Mouse (Mus musculus): Measurements from ENCODE around the gene Aebp1. TPM values are rescaled to one million over a fixed set of nuclear protein-coding genes. Genes with fewer than 3 reads are reported as not detected.
A peak's percentile ranks its signal among the peaks of the same experiment; 100 is the strongest.

Aebp1 gene
- polyA plus RNA-seq, 1 experiment: 103 TPM

DNA sequence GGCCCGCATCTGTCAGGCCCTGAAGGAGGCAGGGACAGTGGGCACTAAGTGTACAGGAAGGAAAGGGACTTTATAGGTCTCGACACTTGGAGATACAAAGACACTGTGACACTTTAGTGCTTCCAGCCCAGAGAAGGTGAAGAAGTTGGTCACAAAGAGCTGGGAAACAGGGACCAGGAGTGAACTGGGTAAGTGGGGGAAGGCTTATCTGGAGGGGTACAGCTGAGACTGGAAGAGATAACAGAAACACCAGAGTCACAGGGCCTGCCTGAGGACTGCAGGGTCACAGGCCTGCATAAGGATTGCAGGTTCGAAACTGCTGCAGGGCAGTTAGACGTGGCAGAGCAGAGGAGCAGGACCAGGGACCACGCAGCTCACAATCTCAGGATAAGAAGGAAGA lies 33.8 kb upstream of the Aebp1 start:
- H3K4me2 ChIP-seq (ENCODE audit: low read depth): no peak overlapping the region
- no peaks in the 10 kb centered on the region for H3K79me2 ChIP-seq (ENCODE audit: control insufficient read depth, insufficient read depth)
- TF ChIP-seq USF1 (IDR thresholded peaks at IDR 0.05; ENCODE audit: low read depth) (no peak), REST (IDR thresholded peaks at IDR 0.05; ENCODE audit: insufficient read depth, insufficient read length) (no peak), TCF12 (IDR thresholded peaks at IDR 0.05; ENCODE audit: insufficient read depth, poor library complexity, severe bottlenecking) (no peak), MYOD1 (IDR thresholded peaks at IDR 0.05; ENCODE audit: control insufficient read depth in 1 of 3, insufficient read length in 2 of 3, low read depth in 2 of 3) (no peak), POLR2A (IDR thresholded peaks at IDR 0.05; ENCODE audit: insufficient read length, low read depth) (no peak), E2F4 (IDR thresholded peaks at IDR 0.05; ENCODE audit: insufficient read depth) (no peak), TCF3 (IDR thresholded peaks at IDR 0.05; ENCODE audit: insufficient read length, low read depth) (no peak), MAX (IDR thresholded peaks at IDR 0.05; ENCODE audit: low read depth) (no peak), SRF (IDR thresholded peaks at IDR 0.05; ENCODE audit: control insufficient read depth, insufficient read length, low read depth) (no peak), MYOG (IDR thresholded peaks at IDR 0.05; ENCODE audit: control insufficient read depth in 1 of 3, insufficient read depth in 1 of 3, insufficient read length in 2 of 3, low read depth in 2 of 3) (no peak), CEBPB (IDR thresholded peaks at IDR 0.05; ENCODE audit: insufficient read depth, poor library complexity, severe bottlenecking) (no peak), POLR2AphosphoS2 (IDR thresholded peaks at IDR 0.05; ENCODE audit: insufficient read length, low read depth) (no peak)
- H3ac ChIP-seq (ENCODE audit: control insufficient read depth, insufficient read length): no peak overlapping the region
- H3K27me3 ChIP-seq (ENCODE audit: control insufficient read depth, insufficient read depth, insufficient read length): no peaks in the 10 kb centered on the region
- H3K36me3 ChIP-seq (ENCODE audit: control insufficient read depth, insufficient read depth): no peaks in the 10 kb centered on the region
- H3K4me3 ChIP-seq: no peak overlapping the region

DNA sequence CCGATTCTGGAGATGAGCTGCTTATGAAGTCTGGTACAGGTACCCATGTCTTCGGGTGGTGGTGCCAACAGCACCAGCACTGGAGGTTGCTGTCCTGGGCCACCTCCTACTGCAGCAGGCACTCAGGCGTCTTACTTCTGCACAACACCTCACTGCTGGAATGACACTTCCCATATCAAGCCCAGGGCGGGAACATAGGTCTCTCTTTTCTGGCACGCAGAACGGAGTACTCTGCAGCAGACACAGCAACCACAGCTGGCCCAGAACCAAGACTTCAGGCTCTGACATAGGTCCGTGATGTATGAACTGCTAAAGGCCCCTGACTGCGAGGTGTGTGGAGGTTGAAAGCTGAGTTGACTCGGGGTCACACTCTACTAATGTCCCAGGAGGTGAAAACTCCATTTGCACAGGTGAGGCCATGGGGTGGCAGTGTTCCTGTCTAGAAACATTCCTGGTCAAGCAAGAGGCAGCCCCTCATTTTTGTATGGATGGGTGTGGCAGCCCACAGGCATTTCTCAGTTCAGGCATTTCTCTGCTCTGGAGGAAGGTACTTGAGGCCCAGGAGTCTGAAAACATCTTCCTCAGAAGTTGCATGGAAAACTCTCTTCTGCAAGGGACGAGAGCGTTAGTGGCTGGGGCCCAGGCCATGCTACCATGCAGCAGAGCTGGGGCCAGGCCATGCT lies 33.1 kb upstream of the Aebp1 start:
- Histone ChIP-seq H3K4me3 (no peak overlapping the region), H3K36me3 (ENCODE audit: control insufficient read depth, insufficient read depth) (no peaks in the 10 kb centered on the region), H3K27me3 (ENCODE audit: control insufficient read depth, insufficient read depth, insufficient read length) (no peaks in the 10 kb centered on the region), H3K79me2 (ENCODE audit: control insufficient read depth, insufficient read depth) (no peaks in the 10 kb centered on the region), H3K4me2 (ENCODE audit: low read depth) (no peak overlapping the region), H3ac (ENCODE audit: control insufficient read depth, insufficient read length) (no peak overlapping the region)
- TF ChIP-seq E2F4 (IDR thresholded peaks at IDR 0.05; ENCODE audit: insufficient read depth) (no peak), REST (IDR thresholded peaks at IDR 0.05; ENCODE audit: insufficient read depth, insufficient read length) (no peak), TCF3 (IDR thresholded peaks at IDR 0.05; ENCODE audit: insufficient read length, low read depth) (no peak), SRF (IDR thresholded peaks at IDR 0.05; ENCODE audit: control insufficient read depth, insufficient read length, low read depth) (no peak), MYOG (IDR thresholded peaks at IDR 0.05; ENCODE audit: control insufficient read depth in 1 of 3, insufficient read depth in 1 of 3, insufficient read length in 2 of 3, low read depth in 2 of 3) (no peak), MAX (IDR thresholded peaks at IDR 0.05; ENCODE audit: low read depth) (no peak)

DNA sequence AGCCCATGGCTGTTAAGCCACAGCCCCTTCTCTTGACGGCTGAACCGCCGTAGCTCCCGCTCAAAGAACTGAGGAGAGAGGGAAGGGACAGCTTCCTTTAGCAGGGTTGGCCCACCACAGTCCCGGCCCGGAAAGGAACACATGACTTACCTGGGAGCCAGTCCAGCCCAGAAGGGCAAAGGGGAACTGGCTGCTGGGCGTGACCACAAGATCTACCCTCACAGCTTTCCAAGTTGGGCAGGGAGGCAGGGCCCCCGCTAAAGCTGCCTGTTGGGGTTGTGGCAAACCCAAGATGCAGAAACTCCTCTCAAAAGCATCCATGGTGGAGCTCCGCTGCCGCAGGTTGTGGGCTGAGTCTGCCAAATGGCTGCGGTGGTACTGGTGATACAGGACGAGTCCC lies 32.4 kb upstream of the Aebp1 start:
- no peak for TF ChIP-seq POLR2A (IDR thresholded peaks at IDR 0.05; ENCODE audit: insufficient read length, low read depth)
- TF ChIP-seq MYOD1 (IDR thresholded peaks at IDR 0.05; ENCODE audit: control insufficient read depth in 1 of 3, insufficient read length in 2 of 3, low read depth in 2 of 3): no peak
- no peak for TF ChIP-seq TCF3 (IDR thresholded peaks at IDR 0.05; ENCODE audit: insufficient read length, low read depth)
- no peak for TF ChIP-seq POLR2AphosphoS2 (IDR thresholded peaks at IDR 0.05; ENCODE audit: insufficient read length, low read depth)
- no peak for TF ChIP-seq REST (IDR thresholded peaks at IDR 0.05; ENCODE audit: insufficient read depth, insufficient read length)
- TF ChIP-seq MAX (IDR thresholded peaks at IDR 0.05; ENCODE audit: low read depth): no peak
- no peak for TF ChIP-seq MYOG (IDR thresholded peaks at IDR 0.05; ENCODE audit: control insufficient read depth in 1 of 3, insufficient read depth in 1 of 3, insufficient read length in 2 of 3, low read depth in 2 of 3)
- no peak for TF ChIP-seq CEBPB (IDR thresholded peaks at IDR 0.05; ENCODE audit: insufficient read depth, poor library complexity, severe bottlenecking)
- no peak for TF ChIP-seq TCF12 (IDR thresholded peaks at IDR 0.05; ENCODE audit: insufficient read depth, poor library complexity, severe bottlenecking)
- TF ChIP-seq E2F4 (IDR thresholded peaks at IDR 0.05; ENCODE audit: insufficient read depth): no peak
- no peak for TF ChIP-seq USF1 (IDR thresholded peaks at IDR 0.05; ENCODE audit: low read depth)
- TF ChIP-seq SRF (IDR thresholded peaks at IDR 0.05; ENCODE audit: control insufficient read depth, insufficient read length, low read depth): no peak
- H3K36me3 ChIP-seq (ENCODE audit: control insufficient read depth, insufficient read depth): no peaks in the 10 kb centered on the region
- no peak overlapping the region for H3K4me2 ChIP-seq (ENCODE audit: low read depth)
- no peak overlapping the region for H3K4me3 ChIP-seq
- H3K27me3 ChIP-seq (ENCODE audit: control insufficient read depth, insufficient read depth, insufficient read length): no peaks in the 10 kb centered on the region
- no peaks in the 10 kb centered on the region for H3K79me2 ChIP-seq (ENCODE audit: control insufficient read depth, insufficient read depth)
- H3ac ChIP-seq (ENCODE audit: control insufficient read depth, insufficient read length): no peak overlapping the region

DNA sequence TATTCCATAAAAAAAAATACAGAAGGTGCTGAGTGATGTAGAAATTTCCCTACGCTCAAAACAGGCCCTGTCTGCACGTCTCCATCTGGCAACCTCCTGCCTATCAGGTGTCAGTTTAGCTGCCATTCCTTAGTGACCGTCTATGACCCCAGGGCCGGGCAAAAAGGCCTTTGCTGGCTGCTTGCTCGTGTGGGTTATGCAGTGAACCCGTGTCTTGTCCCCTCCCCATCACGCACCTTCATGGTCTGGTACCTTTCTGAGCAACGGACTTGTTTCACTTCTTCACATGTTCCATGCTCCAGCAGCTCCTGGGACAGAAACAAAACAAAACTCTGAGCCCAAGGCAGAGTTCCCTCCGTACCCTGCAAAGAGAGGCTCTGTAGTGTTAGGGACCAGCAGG lies 27.2 kb upstream of the Aebp1 start:
- no peak overlapping the region for H3K4me3 ChIP-seq
- H3K36me3 ChIP-seq (ENCODE audit: control insufficient read depth, insufficient read depth): no peaks in the 10 kb centered on the region
- H3ac ChIP-seq (ENCODE audit: control insufficient read depth, insufficient read length): no peak overlapping the region
- TF ChIP-seq USF1 (IDR thresholded peaks at IDR 0.05; ENCODE audit: low read depth) (no peak), TCF12 (IDR thresholded peaks at IDR 0.05; ENCODE audit: insufficient read depth, poor library complexity, severe bottlenecking) (no peak), REST (IDR thresholded peaks at IDR 0.05; ENCODE audit: insufficient read depth, insufficient read length) (no peak), E2F4 (IDR thresholded peaks at IDR 0.05; ENCODE audit: insufficient read depth) (no peak), POLR2AphosphoS2 (IDR thresholded peaks at IDR 0.05; ENCODE audit: insufficient read length, low read depth) (no peak), CEBPB (IDR thresholded peaks at IDR 0.05; ENCODE audit: insufficient read depth, poor library complexity, severe bottlenecking) (no peak), MYOD1 (IDR thresholded peaks at IDR 0.05; ENCODE audit: control insufficient read depth in 1 of 3, insufficient read length in 2 of 3, low read depth in 2 of 3) (no peak), TCF3 (IDR thresholded peaks at IDR 0.05; ENCODE audit: insufficient read length, low read depth) (no peak), MYOG (IDR thresholded peaks at IDR 0.05; ENCODE audit: control insufficient read depth in 1 of 3, insufficient read depth in 1 of 3, insufficient read length in 2 of 3, low read depth in 2 of 3) (no peak), SRF (IDR thresholded peaks at IDR 0.05; ENCODE audit: control insufficient read depth, insufficient read length, low read depth) (no peak)
- H3K79me2 ChIP-seq (ENCODE audit: control insufficient read depth, insufficient read depth): no peaks in the 10 kb centered on the region
- H3K27me3 ChIP-seq (ENCODE audit: control insufficient read depth, insufficient read depth, insufficient read length): no peaks in the 10 kb centered on the region
- H3K4me2 ChIP-seq (ENCODE audit: low read depth): peak overlapping the region; percentile 26

All from myocyte (in vitro differentiated cells).